Mouse (Mus musculus): ENCODE measurements around the gene Lemd1.

Lemd1 gene

DNA sequence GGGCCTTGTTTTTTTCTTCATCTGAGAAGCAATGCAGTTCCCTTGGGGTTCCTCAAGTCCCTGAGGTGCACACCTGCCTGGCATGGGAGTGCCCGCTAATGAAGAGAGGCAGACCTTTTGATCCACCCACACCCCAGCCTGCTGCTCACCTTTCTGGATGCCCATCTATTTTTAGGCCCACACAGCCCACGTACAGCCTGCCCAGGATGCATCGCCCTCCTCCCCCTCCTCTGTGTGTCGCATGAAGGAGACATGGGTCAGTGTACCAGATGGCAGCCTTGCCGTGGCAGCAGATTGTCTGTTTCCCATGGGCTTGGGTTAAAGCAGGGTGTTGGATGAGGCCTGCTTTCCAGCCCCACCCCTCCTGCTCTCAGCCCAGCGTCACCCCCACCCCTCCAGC lies 98.7 kb downstream of the Lemd1 start:
- DNase-seq (ENCODE audit: low spot score in 2 of 2), result no peak

- no peak for DNase-seq (ENCODE audit: low spot score in 2 of 2)
Measured at GRCm38 (mm10) chr1:132290921-132291675, 99.9 kb downstream of the Lemd1 start.

DNA sequence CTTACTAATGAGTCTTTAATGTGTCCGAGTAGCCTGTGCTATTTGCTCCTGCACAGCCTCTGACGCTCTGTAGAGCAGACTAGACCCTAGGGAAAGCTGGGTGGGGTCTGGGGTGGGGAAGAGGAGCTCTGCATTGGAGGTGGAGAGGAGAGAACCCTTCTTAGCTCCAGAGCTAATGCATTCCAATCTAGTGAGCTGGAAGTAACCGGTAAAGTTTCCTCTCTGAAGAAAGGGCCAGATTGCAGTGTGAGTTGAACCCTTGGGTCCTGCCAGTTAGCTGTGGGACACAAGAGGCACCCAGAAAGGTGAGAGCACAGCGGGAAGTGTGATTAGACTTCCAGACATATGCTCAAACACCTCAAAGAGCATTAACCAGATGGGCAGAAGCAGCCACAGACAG lies 100.5 kb downstream of the Lemd1 start:
- DNase-seq (ENCODE audit: low spot score in 2 of 2), result no peak

GRCm38 (mm10) chr1:132292318-132293129 lies 101.3 kb downstream of the Lemd1 start:
- DNase-seq (ENCODE audit: low spot score in 2 of 2), result no peak

DNA sequence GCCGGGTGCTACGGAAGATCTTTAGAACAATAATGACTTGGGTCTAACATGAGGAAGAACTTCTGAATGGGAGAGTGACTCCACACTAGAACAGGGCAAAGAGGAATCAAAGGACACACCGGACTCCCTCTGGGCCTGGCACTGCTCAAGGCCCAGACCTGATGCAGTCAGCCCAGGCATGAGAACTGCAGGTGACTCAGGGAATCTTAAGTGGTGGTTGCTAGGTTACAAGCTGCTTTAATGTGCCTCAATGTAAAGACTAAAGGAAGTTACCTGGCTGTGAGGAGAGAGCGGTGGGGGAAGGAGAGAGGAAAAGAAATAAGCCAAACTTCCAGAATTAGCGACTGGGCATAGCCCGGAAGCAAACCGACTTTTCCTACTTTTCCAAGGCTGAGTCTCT lies 104.3 kb downstream of the Lemd1 start:
- no peak for DNase-seq (ENCODE audit: low spot score in 2 of 2)

- DNase-seq (ENCODE audit: low spot score in 2 of 2), result no peak
Measured at GRCm38 (mm10) chr1:132296051-132296450, 104.8 kb downstream of the Lemd1 start.

DNA sequence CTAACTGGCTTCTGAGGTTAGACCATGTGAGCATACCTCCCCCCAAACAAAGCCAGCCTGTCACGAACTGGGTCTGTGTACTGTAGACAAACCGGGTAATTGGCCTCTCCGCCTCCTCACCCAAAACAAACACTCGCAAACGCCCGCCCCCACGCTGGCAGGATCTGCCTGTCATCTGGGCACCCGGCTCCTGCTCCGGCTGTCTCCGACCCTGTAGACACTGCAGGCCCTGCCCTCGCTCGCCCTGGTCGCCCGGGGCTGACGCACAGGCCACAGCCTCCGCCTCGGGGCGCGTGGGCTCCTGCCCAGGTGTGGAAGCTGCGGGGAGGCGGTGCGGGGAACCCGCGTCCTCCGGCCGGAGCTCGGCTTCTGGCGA lies 107.2 kb downstream of the Lemd1 start, which contains the start of gene Klhdc8a:
Gene Klhdc8a (plus strand): TSS at position 202 of the 376 bp plus-strand sequence.
- peak; percentile 56 to 66 for DNase-seq (ENCODE audit: low spot score in 2 of 2)

DNA sequence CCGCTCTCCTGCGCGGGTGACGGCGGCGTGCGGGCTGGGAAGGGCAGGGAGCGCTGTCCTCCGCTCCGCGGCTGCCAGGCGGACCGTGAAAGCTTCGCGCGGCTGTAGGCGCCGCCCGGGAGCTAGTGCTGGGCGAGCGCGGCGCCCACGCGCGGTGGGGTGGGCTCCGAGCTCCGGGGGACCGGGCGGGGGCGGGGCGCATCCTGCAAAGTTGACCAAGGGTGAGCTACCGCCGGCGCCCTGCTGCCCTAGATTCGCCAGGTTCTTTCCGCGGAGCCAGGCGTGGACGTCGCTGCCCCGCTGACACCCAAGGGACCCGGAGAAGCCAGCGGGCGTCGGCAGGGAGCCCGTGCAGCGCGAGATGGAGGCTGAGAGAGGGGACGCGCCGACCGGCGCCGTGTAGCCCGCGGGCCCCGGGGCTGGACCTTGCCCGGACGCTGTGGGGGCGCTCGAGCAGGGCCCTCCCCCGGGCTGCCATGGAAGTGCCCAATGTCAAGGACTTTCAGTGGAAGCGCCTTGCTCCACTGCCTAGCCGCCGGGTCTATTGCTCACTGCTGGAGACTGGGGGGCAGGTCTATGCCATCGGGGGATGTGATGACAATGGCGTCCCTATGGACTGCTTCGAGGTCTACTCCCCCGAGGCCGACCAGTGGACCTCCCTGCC lies 107.7 kb downstream of the Lemd1 start:
- no peak for DNase-seq (ENCODE audit: low spot score in 2 of 2)

DNA sequence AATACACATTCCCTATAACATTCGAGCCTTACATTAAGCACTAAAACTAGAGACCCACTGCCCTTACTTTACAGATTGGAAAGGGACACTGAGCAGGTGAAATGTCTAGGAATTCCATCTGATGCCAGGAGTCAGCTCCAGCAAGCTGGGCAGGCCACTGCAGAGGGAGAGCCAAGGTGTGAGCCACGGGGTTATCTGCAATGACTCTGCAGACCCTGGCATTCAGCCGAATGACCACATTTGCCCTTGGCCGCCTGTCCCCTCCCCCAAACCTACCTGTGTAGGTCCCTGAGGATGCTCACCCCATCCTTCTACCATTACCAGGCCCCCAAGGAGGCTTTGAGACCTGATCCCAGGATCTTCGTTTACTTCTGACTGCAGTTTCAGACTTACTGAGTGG lies 108.5 kb downstream of the Lemd1 start:
- DNase-seq (ENCODE audit: low spot score in 2 of 2), result no peak

GRCm38 (mm10) chr1:132301242-132301641 lies 110.0 kb downstream of the Lemd1 start:
- DNase-seq (ENCODE audit: low spot score in 2 of 2), result no peak

DNA sequence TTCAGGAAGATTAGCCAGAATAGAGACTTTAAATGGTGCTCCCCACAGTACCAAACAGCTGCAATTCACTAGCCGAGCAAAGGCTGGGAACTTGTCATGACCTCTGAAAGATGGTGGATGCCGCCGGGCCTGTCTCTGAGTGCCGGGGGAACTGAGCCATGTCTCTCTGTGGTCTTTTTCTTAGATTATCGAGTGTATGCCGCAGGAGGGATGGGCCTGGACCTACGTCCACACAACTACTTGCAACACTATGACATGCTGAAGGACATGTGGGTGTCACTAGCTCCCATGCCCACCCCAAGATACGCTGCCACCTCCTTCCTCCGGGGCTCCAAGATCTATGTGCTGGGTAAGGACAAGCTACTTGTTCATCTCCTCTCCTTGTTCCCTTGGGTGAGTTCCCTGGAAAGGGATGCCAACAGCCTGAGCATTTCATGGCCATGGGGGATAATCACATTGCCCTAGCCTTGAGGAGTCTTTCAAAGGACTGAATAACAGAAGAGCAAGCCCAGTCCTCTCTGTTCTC lies 111.2 kb downstream of the Lemd1 start:
- DNase-seq (ENCODE audit: low spot score in 2 of 2), result no peak

- DNase-seq (ENCODE audit: low spot score in 2 of 2), result no peak
Measured at GRCm38 (mm10) chr1:132304618-132305214, 113.5 kb downstream of the Lemd1 start.

- DNase-seq (ENCODE audit: low spot score in 2 of 2), result peak in 1 of 2 experiments; percentile 45
Measured at GRCm38 (mm10) chr1:132306160-132306559, 114.9 kb downstream of the Lemd1 start.

- no peak for DNase-seq (ENCODE audit: low spot score in 2 of 2)
Measured at GRCm38 (mm10) chr1:132306808-132307207, 115.6 kb downstream of the Lemd1 start.

DNA sequence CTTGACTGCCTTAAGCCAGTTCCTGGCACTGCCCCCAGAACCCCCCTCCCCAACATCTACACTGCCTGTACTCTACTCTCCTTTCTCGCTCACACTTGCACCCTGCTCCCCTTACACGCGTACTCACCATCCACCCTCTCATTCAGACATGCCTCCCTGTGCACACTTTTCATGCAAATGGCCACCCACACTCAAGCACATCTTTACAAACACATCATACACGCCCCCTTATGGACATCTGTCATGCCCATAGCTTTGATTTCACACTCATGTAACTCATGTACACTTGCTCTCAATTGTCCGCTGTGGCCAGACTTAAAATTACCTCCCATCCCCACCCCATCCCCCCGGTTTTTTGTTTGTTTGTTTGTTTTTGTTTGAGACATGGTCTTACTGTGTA lies 116.7 kb downstream of the Lemd1 start:
- no peak for DNase-seq (ENCODE audit: low spot score in 2 of 2)

- no peak for DNase-seq (ENCODE audit: low spot score in 2 of 2)
Measured at GRCm38 (mm10) chr1:132308674-132309073, 117.4 kb downstream of the Lemd1 start.
